Mouse (Mus musculus) cerebellum, postnatal 10 days (tissue): ENCODE data around the gene Spta1.
A peak's percentile ranks its signal among the peaks of the same experiment; 100 is the strongest.

ENCODE experiments used
- DNase-seq, 2 experiments: peaks; one replicate each; pipeline ENCODE4 v3.0.0; 2021; ENCODE audit warnings: mixed read lengths in 2 of 2

Spta1 gene

DNA sequence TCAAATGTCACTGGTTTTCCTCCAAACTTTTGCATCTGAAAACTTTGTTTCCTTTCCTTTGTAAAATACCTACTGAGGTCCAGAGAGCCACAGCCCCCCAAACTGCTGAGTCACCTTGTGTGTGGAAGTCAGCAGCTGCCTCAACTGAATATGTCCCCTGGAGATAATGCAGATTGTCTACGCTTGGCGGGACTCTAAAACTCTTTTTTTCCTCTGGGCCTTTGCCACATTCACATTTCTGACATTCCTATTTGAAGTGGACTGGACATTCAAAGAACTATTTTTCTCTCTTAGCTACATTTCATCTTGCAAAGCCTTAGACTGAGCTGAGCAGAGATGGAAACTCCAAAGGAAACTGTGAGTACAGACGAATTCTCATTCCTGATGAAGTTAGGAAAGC, at the start of gene Spta1:
TSS of gene Spta1 (plus strand) at position 172 of the 400 bp plus-strand sequence.
- DNase-seq = no peak

DNA sequence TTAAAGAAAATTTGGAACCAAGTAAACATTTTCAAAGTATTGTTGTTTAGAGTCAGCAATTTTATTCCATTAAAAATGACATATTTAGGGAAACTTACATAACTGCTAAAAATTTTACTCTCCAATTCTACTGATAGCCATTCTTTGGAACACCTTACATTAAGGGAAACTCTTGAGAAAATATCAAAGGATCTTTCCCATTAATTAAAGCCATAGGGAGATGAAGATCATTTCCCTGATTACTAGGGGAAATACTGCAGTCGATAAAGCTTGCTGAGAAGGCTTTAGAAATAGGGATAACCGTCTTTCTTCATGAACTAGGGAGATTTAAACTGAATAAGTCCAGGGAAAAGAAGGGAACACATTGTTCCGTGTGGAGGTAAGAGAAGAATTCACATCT, 41.4 kb upstream of the Spta1 start, which contains the start of gene Olfr424:
TSS of gene Olfr424 (plus strand) at position 301 of the 400 bp plus-strand sequence.
- no peak for DNase-seq

DNA sequence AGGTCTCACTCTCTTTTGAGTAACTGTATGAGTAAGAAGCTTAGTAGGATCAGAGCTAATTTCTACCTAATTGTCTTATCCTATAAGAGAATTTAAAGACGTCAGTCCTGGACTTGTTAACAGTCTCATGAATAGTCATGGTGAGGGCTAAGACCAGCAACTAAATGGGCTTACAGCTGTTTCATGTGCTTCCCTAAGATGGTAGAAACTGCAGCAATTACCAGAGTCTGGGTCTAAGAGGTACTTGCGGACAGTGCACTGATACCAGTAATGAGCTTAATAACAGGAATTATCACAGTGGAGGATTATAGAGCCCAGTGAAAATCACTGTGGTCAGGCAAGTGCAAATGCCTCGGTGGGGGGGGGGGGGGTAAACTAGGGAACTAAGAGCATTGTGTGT, 40.6 kb upstream of the Spta1 start:
- no peak for DNase-seq

DNA sequence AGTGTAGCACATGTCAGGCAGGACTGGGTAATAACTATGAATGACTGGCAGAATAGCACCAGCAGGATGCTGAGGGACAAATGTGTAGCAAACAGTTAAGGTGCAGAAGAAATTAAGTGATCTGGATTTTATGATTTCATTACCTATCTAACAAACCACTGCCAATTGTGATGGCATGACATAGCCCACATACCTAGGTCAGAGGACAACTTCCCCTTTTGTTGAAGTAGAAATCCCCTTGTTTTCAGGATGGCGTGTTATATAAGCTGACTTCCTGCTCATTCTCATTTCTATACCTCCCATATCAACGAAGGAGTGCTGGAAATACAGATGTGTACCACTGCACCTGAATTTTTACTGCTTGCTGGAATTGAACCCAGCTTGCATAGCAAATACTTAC, 31.2 kb upstream of the Spta1 start:
- no peak for DNase-seq

DNA sequence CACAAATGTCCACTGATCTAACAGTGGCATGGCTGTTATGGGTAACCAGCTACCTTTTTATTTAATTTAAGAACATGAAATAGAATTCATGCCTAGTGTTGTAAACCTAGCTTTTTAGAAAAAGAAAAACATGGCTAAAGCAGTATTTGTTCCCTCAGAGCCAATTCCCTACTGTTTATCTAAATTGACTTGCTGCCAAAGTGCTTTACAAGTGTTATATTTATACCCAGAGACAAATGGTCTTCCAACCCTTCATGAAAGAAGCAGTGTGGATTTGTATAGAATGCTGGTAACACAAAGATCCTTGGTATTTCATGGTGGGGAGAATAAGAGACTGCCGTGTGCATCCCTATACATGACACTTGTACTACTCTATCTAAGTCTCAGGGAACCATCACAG, 25.9 kb upstream of the Spta1 start:
- DNase-seq = no peak

DNA sequence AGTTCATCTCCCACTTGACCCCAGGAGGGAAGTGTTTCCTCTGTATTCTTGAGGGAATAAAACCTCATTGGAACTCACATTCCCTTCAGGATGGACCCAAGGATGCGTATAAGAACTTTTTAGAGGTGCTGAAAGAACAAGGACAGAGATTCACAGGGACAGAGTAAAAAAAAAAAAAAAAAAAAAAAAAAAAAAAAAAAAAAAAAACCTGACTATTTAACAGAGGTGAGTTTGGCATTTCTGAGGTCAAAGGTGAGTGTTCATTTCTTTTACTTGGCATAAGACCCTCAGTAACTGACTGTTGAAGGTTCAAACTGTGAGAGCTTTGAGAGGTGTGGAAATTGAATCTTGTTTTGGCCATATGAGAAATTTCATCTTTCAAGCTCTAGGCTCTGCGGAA, 23.3 kb upstream of the Spta1 start:
- no peak for DNase-seq

DNA sequence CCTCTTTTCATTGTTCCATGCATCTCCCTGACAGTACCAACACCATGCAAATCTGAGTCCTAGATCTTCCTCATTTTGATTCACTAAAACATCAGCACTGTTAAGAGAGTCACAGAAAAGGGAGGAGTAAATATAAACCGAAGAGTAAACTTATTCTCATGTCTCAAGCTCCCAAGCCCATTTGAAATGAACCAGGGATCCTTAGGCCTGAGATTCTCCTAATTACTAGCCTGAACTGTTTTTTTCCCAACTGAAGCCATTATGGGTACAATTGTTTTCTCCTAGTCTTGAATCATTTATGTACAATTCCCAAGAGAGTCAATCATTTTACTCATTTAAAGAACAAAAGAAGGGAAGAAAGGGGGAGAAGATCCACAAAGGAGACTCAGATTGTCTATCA, 17.2 kb upstream of the Spta1 start, which contains the start of gene Olfr420:
TSS of gene Olfr420 (plus strand) at position 301 of the 400 bp plus-strand sequence.
- DNase-seq = no peak

DNA sequence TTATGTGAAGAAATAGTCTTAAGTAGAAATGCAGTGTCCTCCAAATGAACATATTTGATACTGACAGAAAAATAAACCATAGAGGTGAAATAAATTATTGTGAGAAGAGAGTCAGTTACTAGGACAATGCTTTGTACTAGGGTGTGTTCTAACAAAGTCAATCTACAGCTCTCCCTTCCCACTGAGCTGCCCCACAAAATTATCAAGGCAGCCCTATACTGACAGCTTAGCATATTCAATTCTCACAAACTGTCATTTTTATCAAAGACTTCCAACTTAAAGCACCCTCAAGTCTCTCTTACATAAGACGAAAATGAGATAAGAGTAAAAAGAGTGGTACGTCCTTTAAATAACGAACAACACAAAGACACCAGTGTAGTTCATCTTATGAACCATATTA, 15.0 kb upstream of the Spta1 start:
- DNase-seq = no peak

DNA sequence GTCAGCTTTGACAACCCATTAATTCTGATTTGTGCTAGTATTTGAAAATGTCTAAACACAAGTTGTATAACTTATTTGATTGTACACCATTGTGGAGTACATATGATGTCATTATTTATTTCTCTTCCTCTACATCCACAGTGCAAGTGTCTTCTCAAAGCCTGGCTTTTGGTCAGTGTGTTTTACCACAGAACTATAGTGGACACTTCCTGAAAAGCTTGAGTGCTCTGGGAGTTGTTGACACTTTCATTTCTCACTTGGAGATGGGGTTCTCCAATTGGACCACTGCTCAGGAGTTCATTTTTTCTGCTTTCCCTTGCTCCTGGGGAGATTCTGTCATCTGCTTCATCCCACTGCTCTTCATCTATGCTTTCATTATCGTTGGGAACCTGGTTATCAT, 14.1 kb upstream of the Spta1 start:
- DNase-seq = no peak

DNA sequence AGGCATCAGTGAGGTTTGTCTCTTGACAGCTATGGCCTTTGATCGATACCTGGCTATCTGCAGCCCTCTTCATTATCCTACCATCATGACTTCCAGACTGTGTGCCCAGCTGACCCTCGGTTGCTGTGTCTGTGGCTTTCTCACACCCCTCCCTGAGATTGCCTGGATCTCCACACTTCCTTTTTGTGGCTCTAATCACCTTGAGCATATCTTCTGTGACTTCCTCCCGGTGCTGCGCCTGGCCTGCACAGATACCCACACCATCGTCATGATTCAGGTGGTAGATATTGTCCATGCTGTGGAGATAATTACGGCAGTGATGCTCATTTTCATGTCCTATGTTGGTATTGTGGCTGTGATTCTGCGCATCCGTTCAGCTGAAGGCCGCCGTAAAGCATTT, 13.5 kb upstream of the Spta1 start:
- no peak for DNase-seq

DNA sequence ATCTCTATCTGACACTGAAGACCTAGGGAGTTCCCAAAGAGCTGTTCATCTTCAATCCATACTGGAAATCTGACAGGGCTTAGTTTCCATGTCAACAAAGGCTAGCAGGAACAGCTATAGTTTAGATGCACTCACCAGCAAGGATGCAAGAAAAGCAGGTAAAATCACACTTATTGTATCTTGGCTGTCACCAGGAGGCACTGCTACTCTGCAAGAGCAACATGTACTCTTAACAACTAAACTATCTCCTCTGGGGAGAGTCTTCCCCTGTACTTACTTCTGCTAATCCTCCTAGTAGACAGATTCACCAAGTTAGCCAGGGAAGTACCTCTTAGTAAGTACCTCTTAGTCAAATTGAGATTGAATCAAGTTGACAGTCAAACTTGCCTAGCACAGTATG, 3.6 kb upstream of the Spta1 start:
- no peak for DNase-seq

DNA sequence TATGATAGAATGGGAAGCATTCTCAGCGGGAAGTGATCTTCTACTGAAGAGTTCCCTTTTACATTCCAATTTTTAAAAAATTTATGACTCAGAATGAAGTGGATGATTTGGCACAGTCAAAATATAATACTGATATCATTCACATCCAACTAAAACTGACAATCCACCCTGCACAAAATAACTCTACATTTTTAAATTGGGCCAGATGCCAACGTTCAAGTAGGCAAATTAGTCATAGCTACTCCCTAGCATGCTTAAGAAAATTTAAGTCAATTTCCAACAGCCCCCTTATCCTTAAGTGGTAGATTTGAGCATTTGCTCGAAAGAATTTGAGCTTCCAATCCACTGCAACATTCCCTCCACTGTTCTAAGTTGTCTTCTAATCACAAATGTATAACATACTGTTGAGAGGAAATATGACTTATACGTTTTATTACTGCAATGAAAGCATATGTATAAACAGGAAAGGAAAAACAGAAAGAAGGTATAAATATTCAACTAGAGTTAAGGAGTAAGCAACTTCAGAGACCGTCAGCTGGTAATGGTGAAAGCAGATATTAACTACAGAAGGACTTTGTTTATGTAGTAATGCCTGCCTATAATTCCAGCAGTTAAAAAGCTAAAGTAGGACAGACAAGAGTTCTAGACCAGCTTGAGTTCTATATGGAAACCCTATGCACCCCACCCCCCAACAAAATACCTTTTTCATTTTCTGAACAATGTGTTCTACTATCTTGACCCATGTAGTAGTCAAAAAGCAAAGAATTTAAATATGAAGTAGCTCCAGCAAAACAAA, 1.7 kb upstream of the Spta1 start:
- no peak for DNase-seq

DNA sequence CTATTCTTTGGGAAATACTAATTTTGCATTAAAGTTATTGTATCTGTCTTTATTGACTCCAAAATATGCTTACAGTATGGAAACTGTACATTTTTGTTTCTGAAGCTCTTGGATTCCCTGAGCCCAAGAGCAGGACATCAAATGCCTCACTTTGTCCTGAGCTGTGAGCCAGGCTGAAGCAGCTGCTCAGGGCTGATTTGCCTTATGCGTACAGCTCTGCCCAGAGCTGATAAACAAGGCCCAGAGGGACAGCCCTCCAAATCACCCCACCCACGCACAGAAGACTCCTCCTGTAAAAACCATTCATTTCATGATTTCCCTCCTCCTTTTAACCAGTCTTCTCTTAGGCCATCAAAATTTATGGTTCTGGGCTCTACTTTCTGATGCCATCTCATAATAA, 1.0 kb upstream of the Spta1 start:
- DNase-seq = no peak

DNA sequence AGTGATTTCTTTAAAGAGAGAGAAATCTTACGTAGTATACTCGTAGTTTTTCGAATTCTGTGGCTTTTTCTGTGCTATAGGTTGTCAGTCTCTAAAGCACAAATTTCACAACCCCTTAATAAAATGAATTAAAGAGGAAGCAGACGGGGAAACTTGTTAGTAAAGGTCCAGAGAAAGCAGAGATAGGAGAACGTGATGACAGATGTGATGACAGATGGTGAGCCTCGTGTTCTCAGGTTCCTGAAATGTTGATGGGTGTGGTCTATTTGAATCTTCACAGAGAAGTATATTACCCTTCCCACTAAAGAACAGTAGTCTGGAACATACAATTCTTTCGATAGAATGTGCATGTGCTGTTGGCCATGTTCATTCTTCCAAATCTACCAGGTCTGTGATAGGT, 32.1 kb downstream of the Spta1 start:
- no peak for DNase-seq

DNA sequence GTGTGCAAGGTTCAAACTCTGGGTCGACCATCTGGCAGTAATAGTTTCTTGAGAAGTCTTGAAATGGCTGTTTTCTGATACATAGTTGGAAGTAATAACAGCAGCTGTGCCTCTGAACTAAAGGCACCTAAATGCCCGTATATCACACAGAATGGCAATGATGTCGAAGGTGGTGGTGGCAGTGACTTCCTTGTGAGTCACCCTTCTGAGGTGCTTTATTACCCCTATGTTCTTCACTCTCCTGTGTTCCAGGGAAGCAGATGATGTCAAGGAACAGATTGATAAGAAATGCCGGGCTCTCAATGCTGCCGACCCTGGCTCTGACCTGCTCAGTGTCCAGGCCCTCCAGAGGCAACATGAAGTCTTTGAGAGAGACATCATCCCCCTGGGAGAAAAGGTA, 39.7 kb downstream of the Spta1 start:
- no peak for DNase-seq

DNA sequence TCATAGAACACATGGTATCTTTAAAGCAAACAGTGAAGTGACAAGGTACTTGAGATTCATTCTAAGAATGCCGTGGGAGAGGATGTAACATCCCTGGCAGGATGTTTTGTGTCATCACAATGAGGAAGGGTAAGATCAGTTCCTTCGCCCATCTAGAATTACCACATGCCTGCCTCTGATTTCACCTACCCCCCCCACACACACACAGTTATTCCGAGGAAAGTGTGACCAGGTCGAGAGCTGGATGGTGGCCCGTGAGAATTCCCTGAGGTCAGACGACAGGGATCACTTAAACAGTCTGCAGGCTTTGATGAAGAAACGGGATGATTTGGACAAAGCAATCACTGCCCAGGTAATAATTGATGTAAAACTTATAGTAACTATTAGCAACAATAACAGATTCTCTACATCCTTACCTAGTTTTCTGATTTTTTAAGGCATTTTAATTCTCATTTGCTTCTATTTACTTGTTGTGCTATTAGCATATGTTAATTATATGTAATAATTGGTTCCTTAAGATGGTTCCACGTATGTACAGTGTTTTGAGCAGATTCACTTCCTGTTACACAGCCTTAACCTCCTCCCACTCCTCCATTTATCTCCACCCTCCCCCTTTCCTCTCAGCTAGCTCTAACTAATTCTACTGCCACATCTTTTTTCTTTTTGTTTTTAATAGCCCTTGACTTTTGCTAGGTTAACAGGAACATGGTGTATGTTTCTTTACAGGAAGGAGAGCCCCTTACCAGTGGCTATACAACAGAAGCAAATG, 42.9 kb downstream of the Spta1 start:
- no peak for DNase-seq

DNA sequence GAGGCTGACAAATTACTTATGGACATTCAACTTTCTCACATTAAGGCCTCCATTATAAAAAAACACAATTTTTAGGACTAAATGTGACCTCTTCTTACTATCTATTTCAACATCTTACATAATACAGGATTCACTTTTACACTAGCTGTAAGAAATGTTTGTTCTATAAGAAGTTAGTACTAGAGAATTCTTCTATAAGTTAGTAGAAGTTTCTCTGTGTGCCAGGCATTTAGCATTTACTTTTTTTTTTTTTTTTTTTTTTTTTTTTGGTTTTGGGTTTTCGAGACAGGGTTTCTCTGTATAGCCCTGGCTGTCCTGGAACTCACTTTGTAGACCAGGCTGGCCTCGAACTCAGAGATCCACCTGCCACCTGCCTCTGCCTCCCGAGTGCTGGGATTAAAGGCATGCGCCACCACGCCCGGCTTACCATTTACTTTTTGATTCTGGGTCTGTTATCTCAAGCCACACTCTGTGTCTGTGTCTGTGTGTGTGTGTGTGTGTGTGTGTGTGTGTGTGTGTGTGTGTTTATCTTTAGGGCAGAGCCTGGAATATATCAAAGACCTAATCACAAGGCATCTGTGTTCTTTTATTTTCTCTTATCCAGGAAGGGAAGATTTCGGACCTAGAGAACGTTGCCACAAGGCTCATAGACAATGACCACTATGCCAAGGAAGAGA, 44.1 kb downstream of the Spta1 start:
- DNase-seq = no peak

DNA sequence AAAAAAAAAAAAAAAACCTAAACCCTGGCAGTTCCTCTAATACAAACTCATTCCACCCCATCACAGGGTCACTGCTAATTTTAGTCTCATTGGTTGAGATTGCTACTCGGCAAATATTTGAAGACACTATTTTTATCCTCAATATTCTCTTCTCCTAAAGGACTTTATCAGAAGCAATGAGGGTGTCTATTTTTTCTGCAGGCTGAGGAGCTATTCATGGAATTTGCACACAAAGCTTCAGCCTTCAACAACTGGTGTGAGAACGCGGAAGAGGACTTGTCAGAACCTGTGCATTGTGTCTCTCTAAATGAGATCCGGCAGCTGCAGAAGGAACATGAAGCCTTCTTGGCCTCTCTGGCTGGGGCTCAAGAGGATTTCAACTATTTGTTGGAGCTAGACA, 67.3 kb downstream of the Spta1 start:
- DNase-seq = no peak

DNA sequence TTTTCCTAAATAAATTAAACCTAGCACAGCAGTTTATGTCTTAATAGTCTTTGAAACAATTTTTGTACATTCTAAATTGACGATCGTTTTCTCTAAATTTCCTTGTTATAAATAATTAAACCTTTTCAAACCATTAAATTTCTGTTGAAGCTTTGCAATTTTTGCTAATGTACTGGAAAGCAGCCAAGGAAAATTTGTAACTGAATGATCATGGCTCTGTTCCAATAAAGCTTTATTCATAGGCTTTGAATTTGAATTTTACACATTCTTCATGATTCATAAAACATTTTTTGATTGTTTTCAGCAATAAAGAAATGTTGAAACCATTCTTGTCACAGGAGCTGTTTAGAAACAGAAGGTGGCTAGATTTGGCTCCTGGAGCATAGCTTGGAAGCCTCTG, 72.0 kb downstream of the Spta1 start:
- peak in 1 of 2 experiments; percentile 4 for DNase-seq

DNA sequence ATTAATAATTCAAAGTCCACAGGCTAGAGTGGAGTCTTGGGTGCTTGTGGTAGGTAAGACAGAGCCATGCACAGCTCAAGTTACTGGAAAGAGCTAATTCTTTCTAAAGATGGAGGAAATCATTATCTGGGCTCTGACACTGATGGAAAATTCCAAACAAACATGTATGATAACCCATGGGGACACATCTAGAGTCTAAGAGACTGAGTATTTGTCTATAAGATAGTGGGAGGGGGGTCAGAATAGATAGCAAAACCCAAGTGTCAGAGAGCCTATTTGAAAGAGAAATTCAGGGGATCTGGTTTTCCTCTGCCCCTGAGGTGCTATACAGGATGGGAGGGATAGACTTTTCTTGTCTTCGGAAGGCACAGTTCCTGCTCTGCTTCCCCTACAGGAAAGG, 73.5 kb downstream of the Spta1 start:
- DNase-seq = no peak

DNA sequence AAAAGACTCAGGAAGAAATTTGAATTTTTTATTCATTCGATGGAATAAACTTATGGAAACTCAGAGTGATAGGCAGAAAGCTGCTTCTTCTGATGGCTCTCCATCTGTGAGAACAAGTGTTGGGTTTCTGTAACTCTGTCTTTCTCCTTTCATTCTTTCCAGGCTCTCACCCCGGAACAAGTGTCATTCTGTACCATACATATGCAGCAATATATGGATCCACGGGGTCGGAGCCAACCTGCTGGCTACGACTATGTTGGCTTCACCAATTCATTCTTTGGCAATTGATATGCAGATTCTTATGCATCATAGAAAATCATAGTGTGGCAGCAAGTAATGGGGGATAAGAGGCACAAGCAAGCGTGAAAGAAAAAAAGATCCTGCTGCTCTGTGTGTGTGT, 74.6 kb downstream of the Spta1 start:
- no peak for DNase-seq

DNA sequence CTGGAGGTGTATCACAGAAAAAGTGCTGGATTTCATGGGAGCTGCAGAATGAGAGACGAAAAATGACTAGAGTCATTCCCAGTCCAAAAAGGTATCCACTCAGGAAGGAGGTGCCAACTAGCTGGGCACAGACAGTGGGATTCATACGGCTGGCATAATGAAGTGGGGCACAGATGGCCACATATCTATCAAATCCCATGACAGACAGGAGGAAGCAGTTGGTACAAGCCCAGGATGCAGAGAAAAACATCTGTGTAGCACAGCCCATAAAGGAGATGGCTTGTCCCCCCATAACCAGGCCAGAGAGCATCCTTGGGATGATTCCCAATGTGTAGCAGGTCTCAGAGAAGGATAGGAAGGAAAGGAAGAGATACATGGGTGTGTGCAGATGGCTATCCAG, 77.8 kb downstream of the Spta1 start:
- DNase-seq = peak; percentile 60 to 62

DNA sequence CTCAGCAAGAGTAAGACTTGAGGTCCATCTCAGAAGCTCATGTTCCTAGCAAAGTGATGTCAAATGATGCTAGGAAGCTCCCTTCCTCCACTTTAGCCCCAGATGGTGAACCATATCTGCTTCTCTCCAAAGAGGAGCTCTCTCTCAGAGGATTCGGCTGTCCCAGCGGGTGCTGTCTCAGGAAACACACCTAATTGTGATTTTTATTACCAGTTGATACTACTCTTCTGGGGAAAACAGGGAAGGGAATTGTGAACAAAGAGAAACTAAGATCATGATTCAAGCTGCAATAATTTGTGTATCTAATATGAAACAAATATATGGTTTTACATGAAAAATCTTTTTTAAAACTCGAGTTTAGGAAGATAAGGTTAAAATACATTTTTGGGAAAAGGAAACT, 79.4 kb downstream of the Spta1 start, which contains the start of gene Olfr419:
TSS of gene Olfr419 (minus strand) at position 101 of the 400 bp plus-strand sequence.
- no peak for DNase-seq

DNA sequence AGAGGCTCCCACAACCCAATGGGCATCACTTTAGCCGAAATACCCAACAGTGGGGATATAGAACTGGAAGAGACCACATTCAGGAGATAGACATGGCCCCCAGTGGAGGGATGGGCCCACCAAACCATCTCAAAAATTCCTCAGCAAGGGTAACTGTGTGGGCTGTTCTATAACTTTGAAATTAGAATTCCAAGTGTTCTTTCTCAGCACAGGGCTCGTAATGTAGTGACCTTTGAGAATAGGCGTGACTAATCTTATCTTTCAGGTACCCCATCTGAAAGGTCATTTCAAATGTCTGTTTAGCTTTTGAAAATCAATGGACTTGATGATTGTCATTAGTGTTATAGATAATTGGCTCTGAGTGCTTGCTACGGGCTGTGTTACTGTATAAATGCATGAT, 95.2 kb downstream of the Spta1 start:
- no peak for DNase-seq
